Mouse (Mus musculus) MEL (cell line): ENCODE results near the gene Upk1b. TPM values are rescaled to one million over a fixed set of nuclear protein-coding genes. Genes with fewer than 3 reads are reported as not detected.

Source experiments
- DNase-seq: peaks from one replicate; pipeline ENCODE4 v3.0.0; 2011; ENCODE audit warnings: low read depth, low spot score
- H3K27ac ChIP-seq: 2 replicates; pipeline ENCODE4 v1.5.1; 2012; ENCODE audit warnings: low read depth, mild to moderate bottlenecking, control low read depth, low read length, moderate library complexity; ENCODE audit not compliant: control insufficient read depth
- H3K27me3 ChIP-seq, 2 experiments: fragments of 150-350 bp in 1 of 2; sonication (generic) in 1 of 2; 2 replicates each; pipeline ENCODE4 v1.6.1; 2012; ENCODE audit warnings: low read length in 2 of 2, mild to moderate bottlenecking in 2 of 2, improper control_type of control experiment in 1 of 2, moderate library complexity in 1 of 2; ENCODE audit not compliant: insufficient read depth in 2 of 2, control insufficient read depth in 1 of 2
- H3K36me3 ChIP-seq, 2 experiments: 2 replicates each; pipeline ENCODE4 v1.6.1; 2012 to 2014; ENCODE audit warnings: low read length in 2 of 2, improper control_type of control experiment in 1 of 2, inconsistent platforms in 1 of 2, mild to moderate bottlenecking in 1 of 2; ENCODE audit not compliant: insufficient read depth in 2 of 2, control insufficient read depth in 1 of 2
- H3K4me1 ChIP-seq, 2 experiments: fragments of 150-350 bp in 1 of 2; sonication (generic) in 1 of 2; 2 replicates each; pipeline ENCODE4 v1.6.1; 2012; ENCODE audit warnings: low read length in 2 of 2, improper control_type of control experiment in 1 of 2, mild to moderate bottlenecking in 1 of 2; ENCODE audit not compliant: insufficient read depth in 2 of 2, control insufficient read depth in 1 of 2
- H3K4me3 ChIP-seq, 2 experiments: fragments of 150-350 bp in 1 of 2; sonication (generic) in 1 of 2; 2 replicates each; pipeline ENCODE4 v1.5.1; 2012; ENCODE audit warnings: low read depth in 2 of 2, low read length in 2 of 2, mild to moderate bottlenecking in 2 of 2, moderate library complexity in 2 of 2, control low read depth in 1 of 2, improper control_type of control experiment in 1 of 2; ENCODE audit not compliant: control insufficient read depth in 1 of 2, insufficient read depth in 1 of 2
- H3K79me2 ChIP-seq: 2 replicates; pipeline ENCODE4 v1.6.1; 2012; ENCODE audit warnings: mild to moderate bottlenecking, low read length, moderate library complexity; ENCODE audit not compliant: control insufficient read depth, poor library complexity, insufficient read depth
- H3K9ac ChIP-seq: 2 replicates; pipeline ENCODE4 v1.6.1; 2012; ENCODE audit warnings: low read depth, mild to moderate bottlenecking, control low read depth, low read length, moderate library complexity; ENCODE audit not compliant: control insufficient read depth, poor library complexity, severe bottlenecking
- H3K9me3 ChIP-seq: fragments of 150-350 bp; sonication (generic); replicated peaks from 2 replicates; pipeline ENCODE4 v1.6.1; 2012; ENCODE audit warnings: mild to moderate bottlenecking, low read length, improper control_type of control experiment, moderate library complexity; ENCODE audit not compliant: insufficient read depth
- CHD1 ChIP-seq: IDR thresholded peaks from 2 replicates; pipeline ENCODE4 v1.6.1; 2012; ENCODE audit warnings: low read depth, mild to moderate bottlenecking, inconsistent platforms, low read length, improper control_type of control experiment
- CHD2 ChIP-seq: IDR thresholded peaks from 2 replicates; pipeline ENCODE4 v1.6.1; 2011; ENCODE audit warnings: low read length, improper control_type of control experiment
- EP300 ChIP-seq, 2 experiments: IDR thresholded peaks; 2 replicates each; pipeline ENCODE4 v1.6.1; 2011; ENCODE audit warnings: improper control_type of control experiment in 2 of 2, low read length in 2 of 2, low read depth in 1 of 2, mild to moderate bottlenecking in 1 of 2
- ETS1 ChIP-seq: IDR thresholded peaks from 2 replicates; pipeline ENCODE4 v1.6.1; 2012; ENCODE audit warnings: low read depth, mild to moderate bottlenecking, inconsistent platforms, low read length, improper control_type of control experiment, moderate library complexity
- GATA1 ChIP-seq: IDR thresholded peaks from 2 replicates; pipeline ENCODE4 v1.6.1; 2011; ENCODE audit warnings: low read depth, low read length, improper control_type of control experiment
- HCFC1 ChIP-seq: IDR thresholded peaks from 2 replicates; pipeline ENCODE4 v1.6.1; 2012; ENCODE audit warnings: low read depth, mild to moderate bottlenecking, inconsistent platforms, low read length, improper control_type of control experiment, moderate library complexity
- JUND ChIP-seq: IDR thresholded peaks from 2 replicates; pipeline ENCODE4 v1.6.1; 2011; ENCODE audit warnings: low read depth, mild to moderate bottlenecking, improper control_type of control experiment, low read length
- MAFK ChIP-seq: IDR thresholded peaks from 2 replicates; pipeline ENCODE4 v1.6.1; 2011; ENCODE audit warnings: low read depth, mild to moderate bottlenecking, low read length, improper control_type of control experiment, borderline replicate concordance
- MAX ChIP-seq: IDR thresholded peaks from 2 replicates; pipeline ENCODE4 v1.6.1; 2011; ENCODE audit warnings: low read length, improper control_type of control experiment
- MAZ ChIP-seq: IDR thresholded peaks from 2 replicates; pipeline ENCODE4 v1.6.1; 2012; ENCODE audit warnings: low read depth, mild to moderate bottlenecking, inconsistent platforms, low read length, improper control_type of control experiment
- MEF2A ChIP-seq: IDR thresholded peaks from 2 replicates; pipeline ENCODE4 v1.6.1; 2014; ENCODE audit warnings: low read depth, mild to moderate bottlenecking, inconsistent platforms, low read length, improper control_type of control experiment; ENCODE audit not compliant: poor library complexity, insufficient replicate concordance, severe bottlenecking; ENCODE audit errors: extremely low read depth
- MYC ChIP-seq: IDR thresholded peaks from 2 replicates; pipeline ENCODE4 v1.6.1; 2011; ENCODE audit warnings: low read depth, mild to moderate bottlenecking, low read length, improper control_type of control experiment, moderate library complexity
- NRF1 ChIP-seq: IDR thresholded peaks from 2 replicates; pipeline ENCODE4 v1.6.1; 2014; ENCODE audit warnings: low read depth, mild to moderate bottlenecking, inconsistent platforms, low read length, improper control_type of control experiment, moderate library complexity; ENCODE audit not compliant: poor library complexity, insufficient read depth, severe bottlenecking
- POLR2AphosphoS2 ChIP-seq: IDR thresholded peaks from 2 replicates; pipeline ENCODE4 v1.6.1; 2011; ENCODE audit warnings: low read length, improper control_type of control experiment
- RCOR1 ChIP-seq: IDR thresholded peaks from 2 replicates; pipeline ENCODE4 v1.6.1; 2012; ENCODE audit warnings: low read depth, mild to moderate bottlenecking, inconsistent platforms, low read length, improper control_type of control experiment
- SMC3 ChIP-seq: IDR thresholded peaks from 2 replicates; pipeline ENCODE4 v1.6.1; 2011; ENCODE audit warnings: low read depth, low read length, improper control_type of control experiment
- TBP ChIP-seq: IDR thresholded peaks from 2 replicates; pipeline ENCODE4 v1.8.0; 2011; ENCODE audit warnings: low read depth, low read length, improper control_type of control experiment
- TCF12 ChIP-seq: IDR thresholded peaks from 2 replicates; pipeline ENCODE4 v1.6.1; 2014; ENCODE audit warnings: low read depth, mild to moderate bottlenecking, inconsistent platforms, low read length, improper control_type of control experiment, moderate library complexity
- ZNF384 ChIP-seq: IDR thresholded peaks from 2 replicates; pipeline ENCODE4 v1.6.1; 2012; ENCODE audit warnings: low read depth, mild to moderate bottlenecking, inconsistent platforms, low read length, improper control_type of control experiment
- polyA plus RNA-seq, 2 experiments: library from polyadenylated mRNA; stranded (reverse) in 1 of 2; unstranded in 1 of 2; fragments of >175 nt in 1 of 2; fragments of >200 nt in 1 of 2; gene quantifications; 2 replicates each; pipeline versions ENCODE4 v1.2.1 to v1.2.4; 2012; ENCODE audit warnings: low replicate concordance in 2 of 2, low read depth in 1 of 2; ENCODE audit not compliant: insufficient read length in 2 of 2, insufficient read depth in 1 of 2, missing spikeins in 1 of 2
- total RNA-seq: library from RNA; depleted of rRNA; stranded (reverse); fragments of 300-350 nt; gene quantifications from 2 replicates; pipeline ENCODE4 v1.2.3, GENCODE M21; 2012

The Upk1b gene
- total and polyA plus RNA-seq, 3 experiments: not detected

DNA sequence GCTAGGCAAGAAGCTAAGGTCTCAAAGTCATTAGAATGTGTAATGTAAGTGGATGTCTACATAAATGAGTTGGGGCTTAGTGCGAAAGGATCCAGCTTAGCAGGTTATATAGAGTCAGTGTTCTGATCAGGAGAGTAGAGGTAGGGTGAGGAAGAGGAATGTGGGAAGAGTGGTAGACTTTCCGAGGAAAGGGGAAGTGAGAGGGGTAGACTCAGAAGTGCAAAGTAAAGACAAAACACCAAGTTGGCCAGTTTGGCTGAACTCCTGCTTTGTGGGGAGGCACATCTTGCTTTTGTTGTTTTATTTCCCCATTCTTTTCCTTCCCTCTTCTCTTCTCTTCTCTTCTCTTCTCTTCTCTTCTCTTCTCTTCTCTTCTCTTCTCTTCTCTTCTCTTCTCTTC, 11.1 kb downstream of the Upk1b start:
- DNase-seq: no peak

GRCm38 (mm10) chr16:38785301-38785700, 14.8 kb downstream of the Upk1b start:
- Histone ChIP-seq H3K27ac (no peak overlapping the region), H3K36me3 (no peaks in the 10 kb centered on the region), H3K9me3 (no peaks in the 10 kb centered on the region), H3K4me1 (no peaks in the 10 kb centered on the region), H3K79me2 (no peaks in the 10 kb centered on the region), H3K9ac (no peak overlapping the region), H3K4me3 (no peak overlapping the region), H3K27me3 (no peaks in the 10 kb centered on the region)
- TF ChIP-seq MAFK (no peak), ZNF384 (no peak), MAX (no peak), CHD1 (no peak), TBP (no peak), ETS1 (no peak), MYC (no peak), MEF2A (no peak), POLR2AphosphoS2 (no peak), GATA1 (no peak), RCOR1 (no peak), JUND (no peak), NRF1 (no peak), MAZ (no peak), EP300 (IDR thresholded peaks at IDR 0.05; ENCODE audit: low read depth in 1 of 2, low read length in 2 of 2) (no peak), HCFC1 (no peak), SMC3 (no peak), CHD2 (no peak)
- DNase-seq: no peak

More for the DNA sequence above, 11.1 kb downstream of the Upk1b start:
- Histone ChIP-seq H3K27me3 (no peaks in the 10 kb centered on the region), H3K9me3 (no peaks in the 10 kb centered on the region), H3K79me2 (no peaks in the 10 kb centered on the region), H3K4me3 (no peak overlapping the region), H3K36me3 (no peaks in the 10 kb centered on the region), H3K27ac (no peak overlapping the region), H3K9ac (no peak overlapping the region), H3K4me1 (no peaks in the 10 kb centered on the region)
- TF ChIP-seq TCF12: no peak
